Mouse (Mus musculus) T-helper 2 cell (primary cell): ENCODE measurements around the gene Pkn3.
"Not testable (repeated sequence)": the region's sequence is repeated elsewhere in the genome, so short reads cannot be mapped to it uniquely, and the experiment has no call there.

Source experiments
- in situ Hi-C: fragments of 300-600 bp; cut with MboI, MseI; formaldehyde crosslinking; loops from one replicate; pipeline ENCODE4 v1.15.1; 2025; ENCODE audit warnings: high pct_unique_total_duplicates

Pkn3 gene

GRCm38 (mm10) chr2:30140021-30140420 lies 62.5 kb downstream of the Pkn3 start:
- in situ Hi-C loops = not testable (repeated sequence)
